Mouse (Mus musculus) bone marrow macrophage, adult 2 months (primary cell): ENCODE measurements around the gene Slc44a3. TPM values are rescaled to one million over a fixed set of nuclear protein-coding genes. Genes with fewer than 3 reads are reported as not detected.
A peak's percentile ranks its signal among the peaks of the same experiment; 100 is the strongest.

ENCODE experiments used
- H3K27ac ChIP-seq: 2 replicates; pipeline ENCODE4 v1.5.1; 2012; ENCODE audit warnings: low read depth, low read length; ENCODE audit not compliant: insufficient read depth
- H3K4me1 ChIP-seq: 2 replicates; pipeline ENCODE4 v1.6.1; 2012; ENCODE audit warnings: low read length; ENCODE audit not compliant: control insufficient read depth, insufficient read depth
- H3K4me3 ChIP-seq: 2 replicates; pipeline ENCODE4 v1.5.1; 2012; ENCODE audit warnings: mild to moderate bottlenecking, low read length, moderate library complexity; ENCODE audit not compliant: insufficient read depth
- CTCF ChIP-seq: IDR thresholded peaks from 2 replicates; pipeline ENCODE4 v1.5.1; 2012; ENCODE audit warnings: low read depth, mild to moderate bottlenecking, low read length, moderate library complexity
- POLR2A ChIP-seq: IDR thresholded peaks from 2 replicates; pipeline ENCODE4 v1.6.1; 2012; ENCODE audit warnings: mild to moderate bottlenecking, low read depth, low read length, borderline replicate concordance
- polyA plus RNA-seq: library from polyadenylated mRNA; stranded (reverse); fragments of >200 nt; gene quantifications from 2 replicates; pipeline ENCODE4 v1.2.4, GENCODE M21; 2012; ENCODE audit not compliant: missing spikeins, insufficient read depth, insufficient read length

Slc44a3 gene
- polyA plus RNA-seq, 1 experiment = not detected

DNA sequence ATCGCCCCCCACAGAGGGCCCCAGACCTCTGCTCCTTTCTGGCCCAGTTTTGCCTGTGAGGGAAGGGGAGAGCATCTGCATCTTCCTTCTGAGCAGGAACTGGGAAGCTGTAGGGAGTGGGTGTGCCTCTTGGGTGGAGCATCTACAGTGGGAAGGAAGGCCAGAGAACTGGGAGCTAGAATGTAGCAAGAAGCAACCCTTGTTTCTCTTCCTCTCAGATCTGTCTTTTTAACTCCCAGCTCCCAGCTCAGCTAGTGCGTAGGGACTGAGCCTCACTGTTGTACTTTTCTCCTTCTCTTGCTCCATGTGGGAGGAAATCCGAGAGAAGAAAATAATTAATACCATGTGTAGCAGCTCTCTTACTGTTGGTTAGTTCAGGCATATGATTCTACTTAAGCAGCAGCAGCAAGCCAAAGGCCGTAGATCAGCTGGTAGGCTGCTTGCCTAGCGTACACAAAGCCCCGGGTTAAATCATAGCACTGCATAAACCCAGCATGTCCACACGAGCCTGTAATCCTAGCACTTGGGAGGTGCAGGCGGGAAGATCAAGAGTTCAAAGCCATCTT lies 98.2 kb downstream of the Slc44a3 start:
- TF ChIP-seq POLR2A (no peak), CTCF (no peak)
- Histone ChIP-seq H3K27ac (no peak overlapping the region), H3K4me3 (no peak overlapping the region), H3K4me1 (no peaks in the 10 kb centered on the region)

GRCm38 (mm10) chr3:121433359-121433758 lies 98.8 kb downstream of the Slc44a3 start:
- Histone ChIP-seq H3K4me3 (no peak overlapping the region), H3K27ac (no peak overlapping the region), H3K4me1 (no peaks in the 10 kb centered on the region)
- TF ChIP-seq CTCF (no peak), POLR2A (no peak)

GRCm38 (mm10) chr3:121430289-121430936 lies 101.8 kb downstream of the Slc44a3 start:
- no peak for TF ChIP-seq CTCF
- TF ChIP-seq POLR2A = no peak
- H3K4me1 ChIP-seq = no peaks in the 10 kb centered on the region; the same call in 1 of the 2 replicates
- no peak overlapping the region for H3K4me3 ChIP-seq
- no peak overlapping the region for H3K27ac ChIP-seq

DNA sequence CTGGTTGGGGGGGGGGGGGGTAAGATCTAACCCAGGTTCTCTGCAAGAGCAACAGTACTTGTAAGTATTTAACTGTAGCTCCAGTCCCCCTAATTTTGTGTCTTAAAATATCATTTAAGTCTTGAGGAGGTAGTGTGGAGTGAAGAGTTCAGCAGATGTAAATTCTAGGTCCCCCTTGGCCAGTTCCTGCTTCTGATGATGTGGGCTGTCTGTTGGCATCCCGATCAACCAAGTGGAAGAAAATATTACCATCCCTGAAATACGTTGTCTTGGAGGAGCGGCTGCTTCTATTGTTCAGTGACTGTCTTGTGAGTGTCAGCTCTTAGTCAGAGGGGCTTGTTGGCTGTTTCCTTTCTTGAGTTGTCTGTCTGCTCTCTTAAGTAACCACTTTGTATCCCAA lies 102.7 kb downstream of the Slc44a3 start:
- no peak overlapping the region for H3K27ac ChIP-seq
- H3K4me1 ChIP-seq = no peaks in the 10 kb centered on the region; the same call in 1 of the 2 replicates
- no peak for TF ChIP-seq CTCF
- no peak for TF ChIP-seq POLR2A
- H3K4me3 ChIP-seq = no peak overlapping the region

- H3K4me3 ChIP-seq = no peak overlapping the region
- TF ChIP-seq POLR2A = no peak
- no peak for TF ChIP-seq CTCF
- H3K27ac ChIP-seq = no peak overlapping the region
- no peaks in the 10 kb centered on the region; the same call in 1 of the 2 replicates for H3K4me1 ChIP-seq
These were observed 103.4 kb downstream of the Slc44a3 start for GRCm38 (mm10) chr3:121428696-121429259.

DNA sequence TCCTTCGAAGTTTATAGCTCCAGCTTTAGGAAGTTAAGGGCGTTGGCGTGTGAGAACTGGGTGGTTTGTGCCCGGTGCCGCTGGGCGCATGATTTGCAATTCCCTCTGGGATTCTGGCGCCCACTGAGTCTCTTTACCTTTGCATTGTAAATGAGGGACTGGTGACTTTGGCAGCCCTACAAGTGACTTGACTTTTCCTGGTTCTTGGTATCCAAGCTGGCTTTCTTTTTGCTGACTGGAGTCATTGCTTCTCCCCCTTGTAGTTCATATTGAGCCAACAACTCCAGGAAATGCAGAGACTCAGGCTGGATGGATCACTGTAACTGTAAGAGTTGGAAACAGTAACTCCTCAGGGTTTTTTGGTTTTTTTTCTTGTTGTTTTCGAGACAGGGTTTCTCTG lies 104.0 kb downstream of the Slc44a3 start:
- Histone ChIP-seq H3K27ac (no peak overlapping the region), H3K4me1 (no peaks in the 10 kb centered on the region; the same call in 1 of the 2 replicates), H3K4me3 (no peak overlapping the region)
- TF ChIP-seq POLR2A (no peak), CTCF (no peak)

DNA sequence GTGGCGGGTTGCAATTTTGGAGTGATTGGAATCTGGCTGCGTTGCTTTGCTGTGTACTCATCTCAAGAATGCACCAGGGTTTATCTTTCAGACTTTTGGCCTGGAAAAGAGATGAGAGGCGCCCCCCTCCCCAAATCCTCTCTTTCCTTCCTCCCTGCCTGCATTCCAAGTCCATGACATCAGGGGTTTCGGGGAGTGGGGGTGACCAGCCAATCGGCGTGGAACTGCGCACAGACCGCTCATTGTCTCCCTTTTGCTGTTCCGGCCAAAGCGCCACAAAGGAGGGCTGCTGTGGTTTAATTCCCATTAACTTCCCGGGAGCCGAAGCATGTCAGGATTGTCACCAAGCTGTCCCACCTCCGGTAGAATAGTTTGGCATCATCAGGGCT lies 104.7 kb downstream of the Slc44a3 start:
- Histone ChIP-seq H3K4me1 (no peaks in the 10 kb centered on the region; the same call in 1 of the 2 replicates), H3K27ac (no peak overlapping the region), H3K4me3 (no peak overlapping the region)
- TF ChIP-seq POLR2A = no peak

DNA sequence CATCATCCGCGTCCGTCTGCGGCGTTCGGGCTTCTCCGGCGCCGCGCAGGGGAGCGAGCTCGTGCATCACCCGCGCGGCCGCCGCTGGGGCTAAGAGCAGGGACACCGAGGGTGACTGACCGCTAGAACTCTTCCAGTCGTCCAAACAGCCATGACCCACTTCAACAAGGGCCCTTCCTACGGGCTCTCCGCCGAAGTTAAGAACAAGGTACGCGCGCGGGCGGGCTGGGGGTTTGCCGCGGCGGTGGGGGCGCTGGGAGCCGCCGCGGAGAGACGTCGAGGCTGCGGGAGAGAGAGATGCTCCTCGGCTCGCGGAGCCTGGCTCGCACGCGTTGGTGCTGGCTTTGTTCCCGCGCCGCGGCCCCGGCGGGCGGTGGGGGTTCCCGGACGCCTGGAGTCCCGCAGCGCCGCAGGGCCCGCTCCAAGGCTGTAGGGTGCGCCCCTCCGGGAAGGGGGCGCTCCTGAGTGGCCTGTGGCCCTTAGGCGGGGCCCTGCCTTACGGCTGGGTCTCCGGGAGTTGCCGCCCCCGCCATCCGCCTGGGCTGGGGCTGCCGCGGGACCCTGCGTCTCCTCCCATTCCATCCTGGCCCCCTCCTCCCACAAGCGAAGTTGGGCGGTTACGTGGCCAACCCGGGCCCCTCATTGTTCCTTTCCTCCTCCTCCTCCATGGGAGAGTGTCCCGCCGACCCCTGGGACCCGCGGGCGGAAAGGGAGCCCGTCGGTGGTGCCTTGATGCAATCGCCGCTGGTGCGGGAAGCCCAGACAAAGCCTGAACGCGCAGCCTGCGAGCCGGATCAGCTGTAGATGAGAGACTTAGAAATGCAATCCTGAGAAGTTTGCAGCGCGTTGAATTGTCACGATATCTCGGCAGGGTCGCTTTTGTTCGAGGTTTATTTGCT lies 105.3 kb downstream of the Slc44a3 start:
- H3K4me1 ChIP-seq = no peaks in the 10 kb centered on the region; the same call in 1 of the 2 replicates
- peak overlapping the region; percentile 47 for H3K4me3 ChIP-seq
- TF ChIP-seq CTCF (no peak), POLR2A (no peak)
- no peak overlapping the region for H3K27ac ChIP-seq

DNA sequence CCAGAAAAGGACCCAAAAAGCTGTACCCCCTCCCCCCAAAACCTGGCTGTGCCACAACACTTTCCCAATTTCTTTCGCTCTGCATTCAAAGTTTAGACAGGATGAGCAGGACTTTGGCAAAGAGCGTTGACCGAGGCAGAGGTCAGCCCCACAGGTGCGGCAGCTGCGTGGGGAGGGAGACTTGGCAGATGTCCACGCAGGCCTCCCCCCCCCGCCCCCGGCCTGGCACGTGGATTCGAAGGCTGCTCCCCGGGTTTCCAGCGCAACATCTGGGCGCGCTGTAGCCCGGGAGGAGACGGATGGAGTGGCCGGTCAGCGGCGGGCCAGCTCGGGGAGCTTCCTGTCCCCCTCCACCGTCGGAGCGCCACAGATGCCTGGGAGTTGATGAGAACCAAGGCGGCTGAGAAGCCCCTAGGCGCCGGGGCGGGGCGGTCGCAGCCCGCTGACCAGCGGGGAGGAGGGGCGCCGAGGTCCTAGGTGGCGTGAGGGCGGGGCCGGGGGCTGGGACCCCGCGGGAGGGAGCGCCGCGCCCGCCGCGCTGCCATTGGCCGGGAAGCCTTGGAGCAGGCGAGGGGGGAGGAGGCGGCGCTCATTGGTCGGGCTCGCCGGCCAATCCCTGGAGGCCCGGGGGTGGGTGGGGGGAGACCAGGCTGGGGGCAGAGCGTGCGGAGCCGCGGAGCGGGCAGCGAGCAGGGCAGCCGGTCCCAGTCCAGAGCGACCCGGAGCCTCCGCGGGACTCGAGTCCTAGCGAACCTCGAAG lies 106.2 kb downstream of the Slc44a3 start, which contains the start of gene Cnn3:
Gene Cnn3, plus strand, starts transcription at position 637 of the 760 bp plus-strand sequence.
- Histone ChIP-seq H3K4me1 (no peaks in the 10 kb centered on the region; the same call in 1 of the 2 replicates), H3K27ac (no peak within 1 kb of the TSS), H3K4me3 (peak within 1 kb of the TSS; percentile 47)
- TF ChIP-seq POLR2A = no peak
- TF ChIP-seq CTCF = no peak
